Comparison of ENCODE assay signal across 9 mouse cellular contexts in genomic region chr14:60688509-60689205, GRCm38 (mm10). TPM values are rescaled to one million over a fixed set of nuclear protein-coding genes. Genes with fewer than 3 reads are reported as not detected.
A peak's percentile ranks its signal among the peaks of the same experiment; 100 is the strongest.
DNase-seq lines count a peak whose midpoint lies in the region; ATAC-seq and TF ChIP-seq lines count a peak whose summit lies in the region.
"Had no signal": no experiment of that assay in that cellular context is flagged by ENCODE, and none has a peak within 500 bp of the region (broad histone marks: within the 10 kb centered on the region; RNA-seq: fewer than 3 reads in every experiment).

No protein-coding gene starts in this region.

- H3K4me3 ChIP-seq in embryonic fibroblast, embryonic 13.5 days (ENCODE audit: insufficient read depth, low read length): no peak overlapping the region
- H3K4me3 ChIP-seq in lung, embryonic 14.5 days (ENCODE audit: low read depth, low read length): no peak overlapping the region
- H3K4me3 ChIP-seq: stomach, embryonic 15.5 days had no signal

- TF ChIP-seq POLR2A in embryonic fibroblast, embryonic 13.5 days (IDR thresholded peaks at IDR 0.05; ENCODE audit: low read depth, low read length): no peak

- no peak overlapping the region for H3K27ac ChIP-seq in embryonic fibroblast, embryonic 13.5 days (ENCODE audit: insufficient read depth, low read length)
- H3K27ac ChIP-seq in lung, embryonic 14.5 days (ENCODE audit: low read depth): no peak overlapping the region
- H3K27ac ChIP-seq: stomach, embryonic 15.5 days had no signal

- no peak overlapping the region for H3K4me2 ChIP-seq in lung, embryonic 14.5 days
- H3K4me2 ChIP-seq: stomach, embryonic 15.5 days had no signal

- H3K9me3 ChIP-seq in lung, embryonic 14.5 days (ENCODE audit: low read depth, low read length): no peaks in the 10 kb centered on the region
- H3K9me3 ChIP-seq: stomach, embryonic 15.5 days had no signal

- peak; percentile 65 for DNase-seq in CD4-positive, CD25-positive, alpha-beta regulatory T cell, adult 2 months (ENCODE audit: low read depth, low spot score)
- DNase-seq in adrenal gland, adult (ENCODE audit: inconsistent age in 2 of 2, low spot score in 1 of 2): peak; percentile 78 to 91
- peak; percentile 69 to 80 for DNase-seq in heart, postnatal 14 days
- DNase-seq in layer of hippocampus, adult 18-20 months (ENCODE audit: low spot score in 2 of 2): peak; percentile 44 to 84
- peak; percentile 90 for DNase-seq in lung, embryonic 14.5 days
- peak; percentile 67 for DNase-seq in thymus, postnatal 25 days

- no peak overlapping the region for H3K9ac ChIP-seq in lung, embryonic 14.5 days
- H3K9ac ChIP-seq: stomach, embryonic 15.5 days had no signal

- WGBS in lung, embryonic 14.5 days: 39% methylated on average over 7 of the region's 7 CpGs

- no peaks in the 10 kb centered on the region for H3K36me3 ChIP-seq in lung, embryonic 14.5 days (ENCODE audit: insufficient read depth)
- H3K36me3 ChIP-seq: stomach, embryonic 15.5 days had no signal

- no peaks in the 10 kb centered on the region for H3K4me1 ChIP-seq in embryonic fibroblast, embryonic 13.5 days (ENCODE audit: control insufficient read depth, insufficient read depth, low read length)
- H3K4me1 ChIP-seq in lung, embryonic 14.5 days (ENCODE audit: insufficient read depth): no peaks in the 10 kb centered on the region

- peak; percentile 65; the same call in 1 of the 2 replicates for TF ChIP-seq CTCF in embryonic fibroblast, embryonic 13.5 days (IDR thresholded peaks at IDR 0.05; ENCODE audit: borderline replicate concordance, insufficient read depth, low read length)
- TF ChIP-seq CTCF in lung, embryonic 14.5 days (IDR thresholded peaks at IDR 0.05; ENCODE audit: low read depth): peak; percentile 82

- peak; percentile 75; the same call in 1 of the 2 replicates for ATAC-seq in lung, embryonic 14.5 days (ENCODE audit: insufficient read depth)
- ATAC-seq in neutrophil, adult 5-6 weeks (ENCODE audit: extremely low read depth, insufficient number of reproducible peaks, low FRiP score, poor library complexity, severe bottlenecking): peak; percentile 62; the same call in 1 of the 2 replicates

- no peaks in the 10 kb centered on the region for H3K27me3 ChIP-seq in lung, embryonic 14.5 days (ENCODE audit: insufficient read depth, low read length)
- H3K27me3 ChIP-seq: stomach, embryonic 15.5 days had no signal

- intact Hi-C loops in heart, postnatal 14 days (cut with DNase I): loop anchor here (1.0 to 10.0 kb wide), 2 partner anchors 163 to 424 kb away; partner anchors contain the start of gene Mtmr6

RNA-seq across cellular contexts. Expression of gene Spata13, which starts 54.9 kb away (rescaled TPM):
- 11.1 and 12.5 TPM in 2 replicates for polyA plus RNA-seq in embryonic fibroblast, embryonic 13.5 days (2011; ENCODE audit: insufficient read length, low read depth, missing spikeins)
- 10 to 100 TPM; 24.4 to 30.0 TPM for total RNA-seq in heart, postnatal 14 days (2021)
- 10 to 100 TPM; 23.6 to 28.3 TPM for total RNA-seq in layer of hippocampus, adult 18-20 months (2021)
- polyA plus RNA-seq in lung, embryonic 14.5 days (2014; fragmentation: Nextera tagmentation; extraction: Ambion mirVana): 14.2 and 14.3 TPM in 2 replicates
- total RNA-seq in neutrophil, adult 5-6 weeks (2017): 133 and 137 TPM in 2 replicates
